Mouse (Mus musculus) heart, adult 2 months (tissue): Measurements from ENCODE around the gene Usp21. TPM values are rescaled to one million over a fixed set of nuclear protein-coding genes. Genes with fewer than 3 reads are reported as not detected.

Source experiments
- DNase-seq, 2 experiments: peaks; one replicate each; pipeline ENCODE4 v3.0.0; 2021
- H3K27ac ChIP-seq: fragments of 200-600 bp; 2 replicates; pipeline ENCODE4 v1.8.1; 2022
- H3K27me3 ChIP-seq: fragments of 200-500 bp; 2 replicates; pipeline ENCODE4 v1.6.1; 2012; ENCODE audit warnings: mild to moderate bottlenecking, low read length, inconsistent platforms, mixed read lengths; ENCODE audit not compliant: control insufficient read depth, insufficient read depth
- H3K36me3 ChIP-seq: fragments of 200-500 bp; 2 replicates; pipeline ENCODE4 v1.6.1; 2012; ENCODE audit warnings: low read length, inconsistent platforms; ENCODE audit not compliant: control insufficient read depth, insufficient read depth
- H3K4me1 ChIP-seq: fragments of 200-500 bp; 2 replicates; pipeline ENCODE4 v1.6.1; 2011; ENCODE audit warnings: low read length; ENCODE audit not compliant: control insufficient read depth, insufficient read depth
- H3K4me3 ChIP-seq: fragments of 200-600 bp; 2 replicates; pipeline ENCODE4 v1.8.1; 2022
- H3K79me2 ChIP-seq: fragments of 200-500 bp; replicated peaks from 2 replicates; pipeline ENCODE4 v1.6.1; 2012; ENCODE audit warnings: mild to moderate bottlenecking, inconsistent platforms, low read length, moderate library complexity, mixed read lengths; ENCODE audit not compliant: control insufficient read depth, insufficient read depth
- H3K9ac ChIP-seq: fragments of 200-500 bp; 2 replicates; pipeline ENCODE4 v1.6.1; 2012; ENCODE audit warnings: low read depth, mild to moderate bottlenecking, control low read depth, inconsistent platforms, low read length, mixed read lengths
- CTCF ChIP-seq: fragments of 200-600 bp; IDR thresholded peaks from 2 replicates; pipeline ENCODE4 v1.8.1; 2022; ENCODE audit warnings: antibody characterized with exemption, mild to moderate bottlenecking, moderate library complexity
- EP300 ChIP-seq: fragments of 200-500 bp; IDR thresholded peaks from 2 replicates; pipeline ENCODE4 v1.6.1; 2011; ENCODE audit warnings: low read depth, low read length, control low read depth; ENCODE audit not compliant: insufficient read depth
- POLR2A ChIP-seq: fragments of 200-500 bp; IDR thresholded peaks from 2 replicates; pipeline ENCODE4 v1.6.1; 2011; ENCODE audit warnings: mild to moderate bottlenecking, low read depth, low read length, control low read depth; ENCODE audit not compliant: insufficient read depth
- WGBS: fragments of 180-500 bp; shearing (Covaris S2); methylation state at CpG from one replicate; pipeline ENCODE4 v1.1.7; 2018; 5-methylcytosine and 5-hydroxymethylcytosine counted together
- intact Hi-C: fragments of 180-260 bp; cut with DNase I; formaldehyde crosslinking; loops from one replicate; pipeline ENCODE4 v1.15.1; 2025
- polyA plus RNA-seq: library from polyadenylated mRNA; depleted of rRNA; stranded (reverse); fragments of >200 nt; gene quantifications from 2 replicates; pipeline ENCODE4 v1.2.3, GENCODE M21; 2012
- total RNA-seq, 2 experiments: library from RNA; stranded (reverse); gene quantifications; 2 replicates each; pipeline ENCODE4 v1.2.3; 2021

Usp21 gene
- total and polyA plus RNA-seq, 3 experiments, result 19.9 to 31.7 (median 20.1) TPM

GRCm38 (mm10) chr1:171238463-171238862, 49.3 kb downstream of the Usp21 start:
- TF ChIP-seq CTCF (peak; percentile 85), EP300 (no peak), POLR2A (no peak)
- Histone ChIP-seq H3K4me1 (peaks cover 3% of the 10 kb centered on the region; the same call in 1 of the 2 replicates), H3K79me2 (no peaks in the 10 kb centered on the region; the same call in none of the 2 replicates), H3K27me3 (no peaks in the 10 kb centered on the region), H3K4me3 (no peak overlapping the region), H3K27ac (no peak overlapping the region), H3K9ac (no peak overlapping the region), H3K36me3 (peaks cover 21% of the 10 kb centered on the region)
- peak; percentile 55 to 69 for DNase-seq
- intact Hi-C loops, result loop anchor here (2.0 kb wide), 1 partner anchor 16 kb away; the partner anchor contains the start of gene Tomm40l
- WGBS, result 69% methylated on average over 14 of the region's 14 CpGs

GRCm38 (mm10) chr1:171237438-171237837, 50.4 kb downstream of the Usp21 start:
- intact Hi-C loops, result no loop called here
- DNase-seq, result no peak
- Histone ChIP-seq H3K4me3 (no peak overlapping the region), H3K27ac (no peak overlapping the region), H3K27me3 (no peaks in the 10 kb centered on the region), H3K9ac (no peak overlapping the region), H3K4me1 (peaks cover 2% of the 10 kb centered on the region), H3K36me3 (peaks cover 21% of the 10 kb centered on the region), H3K79me2 (no peaks in the 10 kb centered on the region)
- TF ChIP-seq CTCF, result no peak
- no peak for TF ChIP-seq POLR2A
- 64% methylated on average over 6 of the region's 6 CpGs for WGBS

GRCm38 (mm10) chr1:171235791-171236190, 52.0 kb downstream of the Usp21 start:
- DNase-seq, result no peak
- H3K4me3 ChIP-seq, result no peak overlapping the region
- H3K36me3 ChIP-seq, result peaks cover 21% of the 10 kb centered on the region
- intact Hi-C loops, result no loop called here
- H3K9ac ChIP-seq, result no peak overlapping the region
- 56% methylated on average over 4 of the region's 4 CpGs for WGBS
- H3K27ac ChIP-seq, result peak overlapping the region; percentile 61
- H3K27me3 ChIP-seq, result no peaks in the 10 kb centered on the region
- TF ChIP-seq POLR2A, result no peak
- no peaks in the 10 kb centered on the region for H3K79me2 ChIP-seq
- H3K4me1 ChIP-seq, result peaks cover 2% of the 10 kb centered on the region

- no peak overlapping the region for H3K27ac ChIP-seq
- no peak for TF ChIP-seq EP300
- TF ChIP-seq POLR2A, result no peak
- no peak for TF ChIP-seq CTCF
- H3K79me2 ChIP-seq, result no peaks in the 10 kb centered on the region
- no peak overlapping the region for H3K9ac ChIP-seq
- H3K4me3 ChIP-seq, result no peak overlapping the region
- H3K4me1 ChIP-seq, result no peaks in the 10 kb centered on the region; the same call in none of the 2 replicates
- no peak for DNase-seq
- WGBS, result 88% methylated on average over 4 of the region's 4 CpGs
- intact Hi-C loops, result no loop called here
- no peaks in the 10 kb centered on the region for H3K27me3 ChIP-seq
- peaks cover 12% of the 10 kb centered on the region for H3K36me3 ChIP-seq
Measured at GRCm38 (mm10) chr1:171234538-171234937, 53.3 kb downstream of the Usp21 start.

GRCm38 (mm10) chr1:171234126-171234525, 53.7 kb downstream of the Usp21 start, which contains the start of gene Fcer1g:
Fcer1g (minus strand) TSS chr1:171234365.
- TF ChIP-seq CTCF (no peak), EP300 (no peak), POLR2A (peak; percentile 62; the same call in 1 of the 2 replicates)
- Histone ChIP-seq H3K27me3 (no peaks in the 10 kb centered on the region), H3K9ac (0 out of 2 replicates have a peak within 1 kb of the TSS, but pooled peaks have one; percentile 37), H3K79me2 (no peaks in the 10 kb centered on the region), H3K27ac (peak within 1 kb of the TSS; percentile 28), H3K4me3 (no peak within 1 kb of the TSS), H3K36me3 (peaks cover 12% of the 10 kb centered on the region), H3K4me1 (no peaks in the 10 kb centered on the region; the same call in none of the 2 replicates)
- 82% methylated on average over 14 of the region's 14 CpGs for WGBS
- peak; percentile 51 to 67 for DNase-seq
- intact Hi-C loops, result no loop called here

- DNase-seq, result no peak
- H3K4me1 ChIP-seq, result no peaks in the 10 kb centered on the region; the same call in none of the 2 replicates
- no peak overlapping the region for H3K4me3 ChIP-seq
- peaks cover 12% of the 10 kb centered on the region for H3K36me3 ChIP-seq
- no peaks in the 10 kb centered on the region for H3K27me3 ChIP-seq
- H3K79me2 ChIP-seq, result no peaks in the 10 kb centered on the region
- TF ChIP-seq CTCF (no peak), POLR2A (no peak), EP300 (no peak)
- WGBS, result 63% methylated on average over 12 of the region's 12 CpGs
- intact Hi-C loops, result no loop called here
- no peak overlapping the region for H3K9ac ChIP-seq
- H3K27ac ChIP-seq, result peak overlapping the region; percentile 28
Measured at GRCm38 (mm10) chr1:171232800-171233730, 54.7 kb downstream of the Usp21 start.
